Mouse (Mus musculus) cerebellum, adult (tissue): Measurements from ENCODE around the gene Olfr78.

Experiments
- ATAC-seq: cut with Nextera tagmentation; 2 replicates; pipeline ENCODE4 v1.9.2; 2017; ENCODE audit warnings: mild to moderate bottlenecking, moderate library complexity, mixed read lengths; ENCODE audit not compliant: insufficient number of reproducible peaks, low FRiP score, low TSS enrichment

Olfr78 gene

GRCm38 (mm10) chr7:102759266-102759665 is at the start of gene Olfr78, which contains the start of gene Olfr560:
TSS of gene Olfr78 (minus strand) at chr7:102759471.
TSS of gene Olfr560 (minus strand) at chr7:102759366.
- ATAC-seq = no peak

- no peak for ATAC-seq
Observed at GRCm38 (mm10) chr7:102803180-102803579, 43.9 kb upstream of the Olfr78 start, which contains the start of gene Olfr564. TSS of gene Olfr564 (plus strand) at chr7:102803480.

- ATAC-seq = no peak
Observed at GRCm38 (mm10) chr7:102770921-102771320, 11.7 kb upstream of the Olfr78 start, which contains the start of gene Olfr561. TSS of gene Olfr561 (plus strand) at chr7:102771221.

GRCm38 (mm10) chr7:102752086-102752485 is 7.2 kb downstream of the Olfr78 start:
- no peak for ATAC-seq

- no peak for ATAC-seq
Observed at GRCm38 (mm10) chr7:102737705-102738104, 21.6 kb downstream of the Olfr78 start.

GRCm38 (mm10) chr7:102733793-102734192 is 25.5 kb downstream of the Olfr78 start:
- no peak for ATAC-seq

- ATAC-seq = no peak
Observed at GRCm38 (mm10) chr7:102727391-102727790, 31.9 kb downstream of the Olfr78 start, which contains the start of gene Olfr559. TSS of gene Olfr559 (minus strand) at chr7:102727491.

GRCm38 (mm10) chr7:102718970-102719369 is 40.3 kb downstream of the Olfr78 start, which contains the start of gene Olfr33:
TSS of gene Olfr33 (minus strand) at chr7:102719070.
- ATAC-seq = no peak

- no peak for ATAC-seq
Observed at GRCm38 (mm10) chr7:102701915-102702314, 57.4 kb downstream of the Olfr78 start, which contains the start of gene Olfr558. TSS of gene Olfr558 (plus strand) at chr7:102702215.

- no peak for ATAC-seq
Observed at GRCm38 (mm10) chr7:102698461-102698860, 60.8 kb downstream of the Olfr78 start.

- ATAC-seq = no peak
Observed at GRCm38 (mm10) chr7:102695358-102696125, 63.7 kb downstream of the Olfr78 start, which contains the start of gene Olfr557. TSS of gene Olfr557 (plus strand) at chr7:102695910.
